Mouse (Mus musculus): ENCODE measurements around the gene Neurl3. TPM values are rescaled to one million over a fixed set of nuclear protein-coding genes. Genes with fewer than 3 reads are reported as not detected.

Neurl3 gene
- 5.0 TPM for polyA plus RNA-seq (2014; fragmentation: Illumina TruSeq; extraction: RNeasy Lipid Tissue Mini Kit (QIAGEN cat#74804); ENCODE audit: low read depth, low replicate concordance)

GRCm38 (mm10) chr1:36274455-36274854 is at the start of gene Neurl3:
TSS of gene Neurl3 (minus strand) at chr1:36274679.

GRCm38 (mm10) chr1:36307495-36308280 is 33.2 kb upstream of the Neurl3 start, which contains the start of gene Arid5a:
TSS of gene Arid5a (plus strand) at chr1:36307733.

GRCm38 (mm10) chr1:36244058-36244827 is 30.2 kb downstream of the Neurl3 start, which contains the start of gene Uggt1:
TSS of gene Uggt1 (minus strand) at chr1:36244720.

Other genes with a start within 250 kb of the Neurl3 start
- gene Hs6st1, start 206.3 kb downstream of the Neurl3 start, polyA plus RNA-seq (2014; fragmentation: Illumina TruSeq; extraction: RNeasy Lipid Tissue Mini Kit (QIAGEN cat#74804); ENCODE audit: low read depth, low replicate concordance), result 29.2 TPM
- gene Uggt1, start 30.0 kb downstream of the Neurl3 start, polyA plus RNA-seq (2014; fragmentation: Illumina TruSeq; extraction: RNeasy Lipid Tissue Mini Kit (QIAGEN cat#74804); ENCODE audit: low read depth, low replicate concordance), result 85.7 TPM
- gene Arid5a, start 33.1 kb upstream of the Neurl3 start, polyA plus RNA-seq (2014; fragmentation: Illumina TruSeq; extraction: RNeasy Lipid Tissue Mini Kit (QIAGEN cat#74804); ENCODE audit: low read depth, low replicate concordance), result 0.17 TPM
- gene Kansl3, start 94.5 kb upstream of the Neurl3 start, polyA plus RNA-seq (2014; fragmentation: Illumina TruSeq; extraction: RNeasy Lipid Tissue Mini Kit (QIAGEN cat#74804); ENCODE audit: low read depth, low replicate concordance), result 17.9 TPM
- gene Fer1l5, start 97.6 kb upstream of the Neurl3 start, polyA plus RNA-seq (2014; fragmentation: Illumina TruSeq; extraction: RNeasy Lipid Tissue Mini Kit (QIAGEN cat#74804); ENCODE audit: low read depth, low replicate concordance), result not detected
- gene Lman2l, start 170.6 kb upstream of the Neurl3 start, polyA plus RNA-seq (2014; fragmentation: Illumina TruSeq; extraction: RNeasy Lipid Tissue Mini Kit (QIAGEN cat#74804); ENCODE audit: low read depth, low replicate concordance), result 16.3 TPM
- gene Cnnm4, start 196.9 kb upstream of the Neurl3 start, polyA plus RNA-seq (2014; fragmentation: Illumina TruSeq; extraction: RNeasy Lipid Tissue Mini Kit (QIAGEN cat#74804); ENCODE audit: low read depth, low replicate concordance), result 1.6 TPM
- 11.4 TPM for gene Cnnm3, start 237.2 kb upstream of the Neurl3 start, polyA plus RNA-seq (2014; fragmentation: Illumina TruSeq; extraction: RNeasy Lipid Tissue Mini Kit (QIAGEN cat#74804); ENCODE audit: low read depth, low replicate concordance)